Mouse (Mus musculus) hindbrain, embryonic 12.5 days (tissue): ENCODE data around the gene Ube2r2. TPM values are rescaled to one million over a fixed set of nuclear protein-coding genes. Genes with fewer than 3 reads are reported as not detected.

Experiments
- ATAC-seq: fragments of 200-750 bp; cut with Nextera tagmentation; 2 replicates; pipeline ENCODE4 v1.8.0; 2017; ENCODE audit warnings: moderate TSS enrichment; ENCODE audit not compliant: low FRiP score
- H3K27ac ChIP-seq: fragments of 300-500 bp; sonication (generic); 2 replicates; pipeline ENCODE4 v1.5.1; 2016; ENCODE audit warnings: mild to moderate bottlenecking
- H3K27me3 ChIP-seq: fragments of 300-500 bp; sonication (generic); 2 replicates; pipeline ENCODE4 v1.6.1; 2016; ENCODE audit warnings: mild to moderate bottlenecking
- H3K36me3 ChIP-seq: fragments of 300-500 bp; sonication (generic); 2 replicates; pipeline ENCODE4 v1.6.1; 2016; ENCODE audit warnings: mild to moderate bottlenecking
- H3K4me1 ChIP-seq: fragments of 300-500 bp; sonication (generic); 2 replicates; pipeline ENCODE4 v1.6.1; 2016
- H3K4me2 ChIP-seq: fragments of 300-500 bp; sonication (generic); replicated peaks from 2 replicates; pipeline ENCODE4 v1.6.1; 2016; ENCODE audit warnings: mild to moderate bottlenecking
- H3K4me3 ChIP-seq: fragments of 300-500 bp; sonication (generic); 2 replicates; pipeline ENCODE4 v1.5.1; 2016; ENCODE audit warnings: mild to moderate bottlenecking
- H3K9ac ChIP-seq: fragments of 300-500 bp; sonication (generic); 2 replicates; pipeline ENCODE4 v1.6.1; 2016; ENCODE audit warnings: mild to moderate bottlenecking, moderate library complexity
- H3K9me3 ChIP-seq: fragments of 300-500 bp; sonication (generic); replicated peaks from 2 replicates; pipeline ENCODE4 v1.6.1; 2016; ENCODE audit warnings: mild to moderate bottlenecking
- WGBS: fragments of 180-500 bp; shearing (Covaris S2); methylation state at CpG from one replicate; pipeline ENCODE4 v1.1.7; 2016; 5-methylcytosine and 5-hydroxymethylcytosine counted together
- polyA plus RNA-seq: library from polyadenylated mRNA; unstranded; fragments of >200 nt; fragmentation: Nextera tagmentation; extraction: Ambion mirVana; gene quantifications from 2 replicates; pipeline ENCODE4 v1.2.1, GENCODE M21; 2016

The Ube2r2 gene
- polyA plus RNA-seq, 1 experiment from 2014 or later, result 113 TPM

DNA sequence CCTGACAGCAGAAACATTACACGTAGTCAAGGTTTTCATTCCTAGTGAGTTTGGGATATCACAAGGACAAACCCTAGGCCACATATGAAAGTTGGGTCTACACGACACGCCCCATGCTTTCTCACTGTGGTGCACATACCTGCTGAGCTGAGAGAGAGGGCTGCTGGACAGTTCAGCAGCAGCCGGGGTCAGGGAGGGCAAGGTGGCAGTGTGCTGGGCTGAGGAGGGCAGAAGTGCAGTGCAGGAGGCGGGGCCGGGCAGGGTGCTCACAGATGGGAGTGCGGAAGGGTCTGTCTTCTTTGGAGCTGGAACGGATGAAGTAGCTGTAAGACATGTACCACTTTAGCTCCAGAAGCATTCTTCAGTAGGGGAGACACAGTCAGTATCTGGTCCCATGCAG is 66.6 kb downstream of the Ube2r2 start:
- Histone ChIP-seq H3K4me3 (no peak overlapping the region), H3K27ac (no peak overlapping the region), H3K9ac (no peak overlapping the region), H3K4me1 (no peaks in the 10 kb centered on the region), H3K9me3 (no peaks in the 10 kb centered on the region), H3K36me3 (peaks cover 91% of the 10 kb centered on the region), H3K27me3 (no peaks in the 10 kb centered on the region), H3K4me2 (no peak overlapping the region)
- 93% methylated on average over 8 of the region's 8 CpGs for WGBS
- no peak for ATAC-seq

DNA sequence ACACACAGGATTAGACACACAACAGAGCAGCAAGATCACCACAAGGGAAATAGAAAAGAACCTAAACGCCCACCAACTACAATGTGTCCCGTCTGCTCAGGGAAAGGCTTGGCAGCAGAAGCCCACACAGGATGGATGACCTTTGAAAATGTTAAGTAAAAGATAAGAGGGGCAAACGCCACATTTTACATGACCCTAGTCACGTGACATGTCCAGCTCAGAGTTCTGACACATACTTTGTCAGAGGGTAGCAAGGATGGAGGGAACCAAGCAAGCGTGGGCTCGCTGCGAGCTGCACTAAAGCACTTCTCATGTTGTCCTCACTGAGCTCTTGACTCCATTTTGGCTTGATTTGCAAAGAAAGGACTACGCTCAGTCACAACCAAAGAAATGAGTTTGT is 70.2 kb downstream of the Ube2r2 start:
- H3K27me3 ChIP-seq, result no peaks in the 10 kb centered on the region
- no peak overlapping the region for H3K9ac ChIP-seq
- no peak overlapping the region for H3K4me2 ChIP-seq
- ATAC-seq, result no peak
- no peak overlapping the region for H3K4me3 ChIP-seq
- H3K27ac ChIP-seq, result no peak overlapping the region
- peaks cover 93% of the 10 kb centered on the region for H3K36me3 ChIP-seq
- no peaks in the 10 kb centered on the region for H3K9me3 ChIP-seq
- no peaks in the 10 kb centered on the region for H3K4me1 ChIP-seq
- 90% methylated on average over 8 of the region's 8 CpGs for WGBS

- H3K4me3 ChIP-seq, result no peak overlapping the region
- ATAC-seq, result no peak
- H3K4me2 ChIP-seq, result no peak overlapping the region
- H3K9ac ChIP-seq, result no peak overlapping the region
- no peaks in the 10 kb centered on the region for H3K4me1 ChIP-seq
- H3K36me3 ChIP-seq, result peaks cover 86% of the 10 kb centered on the region
- H3K27ac ChIP-seq, result no peak overlapping the region
- no peaks in the 10 kb centered on the region for H3K27me3 ChIP-seq
- WGBS, result 93% methylated on average over 4 of the region's 4 CpGs
- H3K9me3 ChIP-seq, result no peaks in the 10 kb centered on the region
Observed at GRCm38 (mm10) chr4:41208050-41208449, 72.5 kb downstream of the Ube2r2 start.

- no peaks in the 10 kb centered on the region for H3K27me3 ChIP-seq
- no peak overlapping the region for H3K4me2 ChIP-seq
- WGBS, result 92% methylated on average over 1 of the region's 1 CpGs
- no peak overlapping the region for H3K9ac ChIP-seq
- H3K27ac ChIP-seq, result no peak overlapping the region
- peaks cover 84% of the 10 kb centered on the region for H3K36me3 ChIP-seq
- H3K9me3 ChIP-seq, result no peaks in the 10 kb centered on the region
- H3K4me1 ChIP-seq, result no peaks in the 10 kb centered on the region
- no peak for ATAC-seq
- no peak overlapping the region for H3K4me3 ChIP-seq
Observed at GRCm38 (mm10) chr4:41225412-41225811, 89.9 kb downstream of the Ube2r2 start.

DNA sequence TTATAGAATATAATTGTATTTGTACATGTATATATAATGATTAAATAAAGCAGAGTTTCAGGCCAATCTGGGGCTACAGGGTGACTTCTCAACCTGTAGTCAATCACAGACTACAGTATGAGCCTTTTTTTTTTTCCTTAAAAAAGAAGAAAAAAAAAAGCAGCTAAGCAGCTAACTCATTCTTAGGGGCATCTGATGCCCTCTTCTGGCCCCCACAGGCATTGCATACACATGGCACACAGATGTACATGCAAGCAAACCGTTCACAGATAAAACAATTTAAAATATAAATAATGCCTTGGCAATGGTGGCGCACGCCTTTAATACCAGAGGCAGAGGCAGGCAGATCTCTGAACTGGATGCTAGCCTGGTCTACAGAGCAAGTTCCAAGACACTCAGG is 90.8 kb downstream of the Ube2r2 start:
- Histone ChIP-seq H3K4me3 (no peak overlapping the region), H3K4me1 (no peaks in the 10 kb centered on the region), H3K9me3 (no peaks in the 10 kb centered on the region), H3K27ac (no peak overlapping the region), H3K4me2 (no peak overlapping the region), H3K36me3 (peaks cover 81% of the 10 kb centered on the region), H3K9ac (no peak overlapping the region), H3K27me3 (no peaks in the 10 kb centered on the region)
- ATAC-seq, result no peak
- WGBS, result 90% methylated on average over 3 of the region's 3 CpGs

DNA sequence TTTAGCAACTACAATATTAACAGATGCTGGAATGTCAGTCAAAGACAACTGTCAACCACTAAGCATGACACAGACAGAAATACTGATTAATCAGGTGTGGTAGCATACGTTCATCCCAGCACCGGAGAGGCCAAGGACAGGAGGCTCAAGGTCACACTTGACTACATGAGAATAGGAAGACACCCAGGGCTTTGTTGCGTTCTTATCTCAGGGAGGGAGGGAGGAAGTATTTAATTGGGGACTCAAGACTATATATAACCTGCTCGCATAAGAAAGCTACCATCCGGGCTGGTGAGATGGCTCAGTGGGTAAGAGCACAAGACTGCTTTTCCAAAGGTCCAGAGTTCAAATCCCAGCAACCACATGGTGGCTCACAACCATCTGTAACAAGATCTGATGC is 100.1 kb downstream of the Ube2r2 start:
- H3K36me3 ChIP-seq, result peaks cover 46% of the 10 kb centered on the region
- H3K9me3 ChIP-seq, result no peaks in the 10 kb centered on the region
- H3K27me3 ChIP-seq, result no peaks in the 10 kb centered on the region
- H3K27ac ChIP-seq, result no peak overlapping the region
- no peaks in the 10 kb centered on the region for H3K4me1 ChIP-seq
- H3K4me3 ChIP-seq, result no peak overlapping the region
- WGBS, result 93% methylated on average over 5 of the region's 5 CpGs
- H3K9ac ChIP-seq, result no peak overlapping the region
- ATAC-seq, result no peak
- no peak overlapping the region for H3K4me2 ChIP-seq

- Histone ChIP-seq H3K27me3 (no peaks in the 10 kb centered on the region), H3K4me2 (no peak overlapping the region), H3K4me3 (no peak overlapping the region), H3K9ac (no peak overlapping the region), H3K4me1 (no peaks in the 10 kb centered on the region), H3K27ac (no peak overlapping the region), H3K9me3 (no peaks in the 10 kb centered on the region), H3K36me3 (peaks cover 12% of the 10 kb centered on the region; the same call in 1 of the 2 replicates)
- ATAC-seq, result no peak
- 86% methylated on average over 3 of the region's 3 CpGs for WGBS
Observed at GRCm38 (mm10) chr4:41240916-41241315, 105.4 kb downstream of the Ube2r2 start.

Other genes with a start within 250 kb of the Ube2r2 start
- gene Spink4, start 215.7 kb upstream of the Ube2r2 start, polyA plus RNA-seq, result not detected in 2 replicates
- gene Bag1, start 187.4 kb upstream of the Ube2r2 start, polyA plus RNA-seq, result 239 and 246 TPM in 2 replicates
- 153 and 154 TPM in 2 replicates for gene Chmp5, start 187.3 kb upstream of the Ube2r2 start, polyA plus RNA-seq
- gene Nfx1, start 164.8 kb upstream of the Ube2r2 start, polyA plus RNA-seq, result 110 and 111 TPM in 2 replicates
- not detected in 2 replicates for gene Aqp7, start 87.6 kb upstream of the Ube2r2 start, polyA plus RNA-seq
- 0.77 and 0.97 TPM in 2 replicates for gene Aqp3, start 37.6 kb upstream of the Ube2r2 start, polyA plus RNA-seq
- gene Nol6, start 11.3 kb upstream of the Ube2r2 start, polyA plus RNA-seq, result 29.0 and 33.6 TPM in 2 replicates
- 71.1 and 91.1 TPM in 2 replicates for gene Ubap2, start 139.4 kb downstream of the Ube2r2 start, polyA plus RNA-seq
- gene Dcaf12, start 179.1 kb downstream of the Ube2r2 start, polyA plus RNA-seq, result 73.5 and 79.7 TPM in 2 replicates
- 78.1 and 88.0 TPM in 2 replicates for gene Ubap1, start 213.3 kb downstream of the Ube2r2 start, polyA plus RNA-seq